Mouse (Mus musculus) heart, embryonic 11.5 days (tissue): ENCODE data around the gene Pold4. TPM values are rescaled to one million over a fixed set of nuclear protein-coding genes. Genes with fewer than 3 reads are reported as not detected.

Source experiments
- ATAC-seq: fragments of 200-750 bp; cut with Nextera tagmentation; replicated peaks from 2 replicates; pipeline ENCODE4 v1.8.0; 2017; ENCODE audit warnings: moderate library complexity; ENCODE audit not compliant: insufficient number of reproducible peaks, low FRiP score, low TSS enrichment
- H3K27ac ChIP-seq: fragments of 300-500 bp; sonication (generic); 2 replicates; pipeline ENCODE4 v1.5.1; 2014; ENCODE audit warnings: mild to moderate bottlenecking, low read depth, low read length
- H3K27me3 ChIP-seq: fragments of 300-500 bp; sonication (generic); 2 replicates; pipeline ENCODE4 v1.6.1; 2014; ENCODE audit warnings: mild to moderate bottlenecking, low read length, mixed read lengths; ENCODE audit not compliant: control insufficient read depth, insufficient read depth
- H3K36me3 ChIP-seq: fragments of 300-500 bp; sonication (generic); 2 replicates; pipeline ENCODE4 v1.6.1; 2014; ENCODE audit warnings: mild to moderate bottlenecking, low read length, moderate library complexity, mixed read lengths; ENCODE audit not compliant: control insufficient read depth, insufficient read depth
- H3K4me1 ChIP-seq: fragments of 300-500 bp; sonication (generic); 2 replicates; pipeline ENCODE4 v1.6.1; 2014; ENCODE audit warnings: low read length; ENCODE audit not compliant: control insufficient read depth, insufficient read depth
- H3K4me2 ChIP-seq: fragments of 300-500 bp; sonication (generic); 2 replicates; pipeline ENCODE4 v1.6.1; 2014; ENCODE audit warnings: mild to moderate bottlenecking, moderate library complexity
- H3K4me3 ChIP-seq: fragments of 300-500 bp; sonication (generic); 2 replicates; pipeline ENCODE4 v1.5.1; 2014; ENCODE audit warnings: low read depth, low read length
- H3K9ac ChIP-seq: fragments of 300-500 bp; sonication (generic); 2 replicates; pipeline ENCODE4 v1.6.1; 2014; ENCODE audit warnings: mild to moderate bottlenecking, low read depth, low read length, moderate library complexity
- H3K9me3 ChIP-seq: fragments of 300-500 bp; sonication (generic); replicated peaks from 2 replicates; pipeline ENCODE4 v1.6.1; 2016; ENCODE audit warnings: low read length; ENCODE audit not compliant: control insufficient read depth
- WGBS: fragments of 180-500 bp; shearing (Covaris S2); extraction: QIAGEN DNeasy Blood & Tissue Kit; methylation state at CpG from one replicate; pipeline ENCODE4 v1.1.7; 2014; ENCODE audit not compliant: insufficient replicate concordance; 5-methylcytosine and 5-hydroxymethylcytosine counted together
- polyA plus RNA-seq: library from polyadenylated mRNA; unstranded; fragments of >200 nt; fragmentation: Nextera tagmentation; extraction: Ambion mirVana; gene quantifications from 2 replicates; pipeline ENCODE4 v1.2.1, GENCODE M21; 2014

The Pold4 gene
- polyA plus RNA-seq: 17.4 and 19.5 TPM in 2 replicates

DNA sequence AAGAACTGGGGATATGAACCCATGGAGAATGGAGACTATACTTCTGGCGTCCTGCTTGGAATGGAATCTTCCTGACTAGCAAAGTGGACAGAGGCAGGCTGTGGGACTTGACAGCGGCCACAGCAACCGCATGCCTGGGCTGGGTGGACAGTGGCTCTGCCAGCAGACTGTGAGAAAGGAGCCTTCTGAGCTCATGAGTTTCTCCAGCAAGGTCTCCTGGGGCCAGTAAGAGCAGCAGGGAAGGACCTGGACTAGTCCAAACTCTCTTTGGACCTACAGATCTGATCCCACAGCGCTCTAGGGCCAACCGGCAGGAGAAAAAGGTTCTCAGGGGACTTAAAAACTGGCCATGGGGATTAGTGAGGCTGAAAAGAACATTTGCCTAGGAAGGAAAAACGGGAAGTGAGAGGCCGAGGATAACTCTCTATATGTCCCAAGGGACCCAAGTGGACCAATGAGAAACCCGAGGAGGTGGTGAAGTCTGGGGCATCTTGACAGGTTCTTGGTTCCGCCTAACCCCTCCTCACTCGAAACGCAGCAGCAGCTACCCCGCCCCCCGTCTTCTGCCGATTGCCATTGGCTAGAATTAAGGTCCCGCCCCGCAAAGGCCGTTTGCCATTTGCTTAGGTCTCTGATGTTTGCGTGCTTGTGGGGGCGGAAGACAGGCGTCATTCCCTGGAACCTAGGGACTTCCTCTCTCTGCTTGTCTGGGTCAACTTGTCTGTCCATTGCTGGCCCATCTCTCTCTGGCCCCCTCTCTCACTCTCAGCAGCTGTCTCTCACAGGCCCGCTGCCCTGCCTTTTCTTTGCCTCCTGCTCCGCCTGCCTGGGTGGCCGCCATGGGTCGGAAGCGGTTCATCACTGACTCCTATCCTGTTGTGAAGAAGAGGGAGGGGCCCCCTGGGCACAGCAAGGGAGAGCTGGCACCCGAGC, at the start of gene Pold4:
Gene Pold4 (plus strand): TSS at position 647 of the 933 bp plus-strand sequence.
- peak; percentile 86 for ATAC-seq
- Histone ChIP-seq H3K9me3 (no peaks in the 10 kb centered on the region), H3K36me3 (no peaks in the 10 kb centered on the region), H3K9ac (peak within 1 kb of the TSS; percentile 77), H3K27me3 (peaks cover 10% of the 10 kb centered on the region; the same call in 1 of the 2 replicates), H3K4me2 (peak within 1 kb of the TSS; percentile 87), H3K4me1 (peaks cover 7% of the 10 kb centered on the region; the same call in 1 of the 2 replicates), H3K27ac (peak within 1 kb of the TSS; percentile 87), H3K4me3 (peak within 1 kb of the TSS; percentile 67)
- WGBS: 11% methylated on average over 26 of the region's 26 CpGs

DNA sequence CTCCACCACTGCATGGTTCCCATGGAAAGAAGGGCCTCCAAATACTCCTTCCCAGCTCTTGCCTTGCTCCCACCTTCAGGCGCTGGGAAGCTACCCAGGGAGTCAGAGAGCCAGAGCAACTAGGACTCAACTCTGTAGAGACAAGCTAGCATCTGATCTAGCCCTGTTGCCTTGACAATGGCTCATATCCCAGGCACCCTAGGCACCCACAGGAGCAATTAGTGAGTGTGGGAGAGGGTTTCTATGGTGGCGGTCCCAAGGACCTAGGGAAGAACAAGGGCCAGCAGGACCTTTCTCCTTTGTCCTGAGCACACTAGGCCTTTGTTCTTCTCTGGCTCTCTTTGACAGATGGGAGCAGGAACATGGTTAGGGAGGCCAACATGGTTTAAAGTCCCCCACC, 48.0 kb upstream of the Pold4 start:
- H3K36me3 ChIP-seq: no peaks in the 10 kb centered on the region
- H3K9me3 ChIP-seq: no peaks in the 10 kb centered on the region
- no peak for ATAC-seq
- no peak overlapping the region for H3K9ac ChIP-seq
- no peak overlapping the region for H3K27ac ChIP-seq
- H3K4me3 ChIP-seq: no peak overlapping the region
- no peak overlapping the region for H3K4me2 ChIP-seq
- 82% methylated on average over 2 of the region's 2 CpGs for WGBS
- 0 out of 2 replicates have a peak, but pooled peaks cover 3% of the 10 kb centered on the region for H3K27me3 ChIP-seq
- H3K4me1 ChIP-seq: peaks cover 9% of the 10 kb centered on the region

DNA sequence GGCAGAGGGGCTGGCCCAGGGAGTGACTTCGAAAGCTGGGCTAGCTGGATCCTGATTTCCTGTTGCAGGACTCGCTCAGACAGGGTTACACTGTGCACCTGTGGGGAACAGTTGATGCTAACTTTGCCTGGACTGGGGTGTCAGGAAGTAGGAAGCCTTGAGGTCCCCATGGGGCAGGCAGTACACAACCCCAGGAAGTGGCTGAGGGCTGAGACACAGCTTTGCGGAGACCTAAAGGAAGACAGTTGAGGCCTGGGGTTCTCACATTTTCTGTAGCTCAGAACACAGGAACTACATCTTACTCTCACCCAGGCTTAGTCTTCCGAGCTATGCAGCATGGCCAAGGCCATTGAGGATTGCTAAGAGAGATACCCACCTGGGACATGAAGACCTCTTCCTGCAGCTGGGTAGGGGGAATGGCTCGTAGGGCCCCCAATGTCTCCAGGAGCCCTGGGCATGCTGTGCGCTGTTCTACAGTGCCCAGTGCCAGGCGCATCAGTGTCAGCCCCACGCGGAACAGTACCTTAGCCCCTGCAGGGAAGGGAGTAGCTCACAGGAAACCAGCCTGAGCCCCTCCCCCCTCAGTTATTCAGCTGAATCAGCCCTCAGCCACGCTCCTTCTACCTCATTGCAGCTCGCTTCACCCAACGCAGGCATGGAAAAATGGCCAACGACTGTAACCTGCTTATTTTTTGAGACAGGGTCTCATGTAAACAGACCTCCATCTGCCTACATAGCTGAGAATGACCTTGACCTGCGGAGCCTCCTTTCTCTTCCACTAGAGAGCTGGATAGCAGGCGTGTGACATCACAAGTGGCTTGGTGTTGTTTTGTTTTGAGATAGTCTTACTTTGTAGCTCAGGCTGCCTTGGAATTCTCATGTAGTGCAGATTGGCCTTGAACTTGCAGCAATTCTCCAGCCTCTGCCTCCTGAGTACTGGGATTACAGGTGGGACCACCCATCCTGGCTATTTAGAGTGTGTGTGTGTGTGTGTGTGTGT, 46.4 kb upstream of the Pold4 start:
- Histone ChIP-seq H3K4me2 (no peak overlapping the region; the same call in 1 of the 2 replicates), H3K36me3 (no peaks in the 10 kb centered on the region), H3K9ac (no peak overlapping the region), H3K27me3 (0 out of 2 replicates have a peak, but pooled peaks cover 3% of the 10 kb centered on the region), H3K9me3 (no peaks in the 10 kb centered on the region), H3K4me1 (peaks cover 9% of the 10 kb centered on the region), H3K27ac (0 out of 2 replicates have a peak overlapping the region, but pooled peaks have one; percentile 15), H3K4me3 (no peak overlapping the region)
- 52% methylated on average over 15 of the region's 15 CpGs for WGBS
- ATAC-seq: no peak

- peaks cover 18% of the 10 kb centered on the region for H3K4me1 ChIP-seq
- 65% methylated on average over 3 of the region's 3 CpGs for WGBS
- H3K36me3 ChIP-seq: no peaks in the 10 kb centered on the region
- 0 out of 2 replicates have a peak, but pooled peaks cover 3% of the 10 kb centered on the region for H3K27me3 ChIP-seq
- H3K4me3 ChIP-seq: no peak overlapping the region
- no peak for ATAC-seq
- H3K27ac ChIP-seq: no peak overlapping the region
- no peaks in the 10 kb centered on the region for H3K9me3 ChIP-seq
- H3K9ac ChIP-seq: 0 out of 2 replicates have a peak overlapping the region, but pooled peaks have one; percentile 34
- no peak overlapping the region for H3K4me2 ChIP-seq
Observed at GRCm38 (mm10) chr19:4187303-4187702, 44.4 kb upstream of the Pold4 start.

DNA sequence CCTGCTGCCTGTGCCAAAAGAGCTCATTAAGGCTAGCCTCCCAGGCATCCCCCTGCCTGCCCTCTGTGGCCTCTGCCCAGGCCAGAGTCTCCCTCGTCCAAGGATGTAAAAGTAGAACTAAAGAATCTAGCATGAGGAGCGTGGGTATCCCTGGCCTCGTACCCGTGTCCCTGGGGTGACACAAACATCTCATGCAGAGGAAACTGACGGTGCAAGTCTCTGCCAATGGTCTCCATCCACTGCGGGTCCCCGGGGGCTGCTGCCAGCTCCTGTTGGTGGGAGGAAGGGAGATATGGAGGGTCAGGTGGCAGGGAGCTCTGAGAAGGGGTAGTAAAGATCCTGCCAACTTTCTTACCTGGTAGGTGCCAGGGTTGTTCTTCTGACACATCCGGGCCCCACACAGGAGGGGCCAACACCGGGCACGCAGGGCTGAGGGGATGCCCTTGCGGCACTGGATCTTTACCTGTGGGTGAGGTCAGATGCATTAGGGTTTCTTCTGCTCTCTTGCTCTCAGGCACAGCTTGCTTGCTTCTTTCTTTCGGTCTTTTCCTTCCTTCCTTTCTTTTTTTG, 42.6 kb upstream of the Pold4 start:
- no peak overlapping the region for H3K4me2 ChIP-seq
- H3K4me1 ChIP-seq: peaks cover 32% of the 10 kb centered on the region
- no peak overlapping the region for H3K4me3 ChIP-seq
- no peak overlapping the region for H3K27ac ChIP-seq
- H3K9ac ChIP-seq: no peak overlapping the region
- no peak for ATAC-seq
- H3K36me3 ChIP-seq: peaks cover 6% of the 10 kb centered on the region; the same call in 1 of the 2 replicates
- no peaks in the 10 kb centered on the region for H3K9me3 ChIP-seq
- 0 out of 2 replicates have a peak, but pooled peaks cover 3% of the 10 kb centered on the region for H3K27me3 ChIP-seq
- WGBS: 83% methylated on average over 12 of the region's 12 CpGs

DNA sequence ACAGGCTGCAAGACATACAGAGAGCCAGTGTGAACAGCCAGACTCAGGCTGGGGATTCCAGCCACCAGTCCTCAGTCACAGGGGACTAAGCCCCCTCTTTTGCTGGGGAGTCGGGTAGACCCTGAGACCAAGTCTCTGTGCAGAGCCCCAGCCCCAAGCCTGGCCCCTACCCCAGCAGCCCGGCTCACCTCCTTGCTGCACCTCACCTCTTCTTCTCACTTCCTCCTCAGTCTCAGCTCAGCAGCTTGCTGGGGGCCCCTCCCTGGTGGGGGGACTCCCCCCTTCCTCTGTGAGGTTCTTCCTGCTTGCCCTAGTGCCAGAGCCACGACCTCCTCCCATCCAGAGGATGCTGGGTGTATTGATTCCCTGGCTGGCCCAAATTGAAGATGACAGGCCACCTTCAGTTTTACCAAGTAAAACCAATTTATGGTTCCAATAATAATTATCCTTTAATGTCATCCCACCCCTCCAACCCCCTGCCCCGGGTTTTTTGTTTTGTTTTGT, 40.8 kb upstream of the Pold4 start, which contains the start of gene Tbc1d10c:
Gene Tbc1d10c (minus strand): TSS at position 454 of the 504 bp plus-strand sequence.
- ATAC-seq: no peak
- H3K4me2 ChIP-seq: peak within 1 kb of the TSS; percentile 89
- H3K36me3 ChIP-seq: peaks cover 13% of the 10 kb centered on the region
- H3K4me1 ChIP-seq: peaks cover 25% of the 10 kb centered on the region
- peak within 1 kb of the TSS; percentile 93 for H3K9ac ChIP-seq
- 52% methylated on average over 4 of the region's 4 CpGs for WGBS
- no peaks in the 10 kb centered on the region for H3K9me3 ChIP-seq
- H3K27ac ChIP-seq: peak within 1 kb of the TSS; percentile 87
- H3K27me3 ChIP-seq: no peaks in the 10 kb centered on the region
- H3K4me3 ChIP-seq: peak within 1 kb of the TSS; percentile 61

DNA sequence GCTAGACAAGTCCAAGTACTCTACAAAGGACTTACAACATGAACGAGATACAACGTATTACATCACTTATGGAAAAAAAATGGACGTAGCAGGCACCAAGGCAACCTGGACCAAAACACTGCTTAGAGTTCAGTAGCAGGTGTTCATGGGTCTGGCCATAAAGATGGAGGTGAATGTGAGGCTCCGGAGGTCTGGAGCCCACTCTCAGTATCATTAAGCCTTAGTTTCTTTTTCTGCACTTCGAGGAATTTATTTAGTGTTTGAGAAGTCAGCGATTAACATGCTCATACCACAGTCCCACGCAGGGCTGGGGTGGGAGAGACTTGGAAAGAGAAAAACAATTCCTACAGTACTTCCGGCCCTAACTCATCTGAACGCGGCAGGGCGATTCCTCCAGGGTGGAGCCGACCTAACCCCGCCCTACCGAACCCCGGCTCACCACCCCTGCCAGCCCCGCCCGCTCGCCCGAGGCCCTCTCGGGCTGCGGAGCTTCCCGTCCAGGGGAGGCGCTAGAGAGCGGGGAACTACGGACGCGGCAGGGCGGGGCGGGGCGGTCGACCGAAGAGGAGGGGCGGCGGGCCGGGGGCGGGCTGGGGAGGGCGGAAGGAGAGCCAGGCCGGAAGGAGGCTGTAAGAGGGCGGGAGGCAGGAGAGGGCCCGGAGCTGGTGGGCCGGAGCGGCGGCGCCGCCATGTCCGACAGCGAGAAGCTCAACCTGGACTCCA, 40.0 kb upstream of the Pold4 start, which contains the start of gene Ppp1ca:
Gene Ppp1ca (plus strand): TSS at position 538 of the 723 bp plus-strand sequence.
- Histone ChIP-seq H3K4me2 (peak within 1 kb of the TSS; percentile 89), H3K9me3 (no peaks in the 10 kb centered on the region), H3K27me3 (no peaks in the 10 kb centered on the region), H3K36me3 (peaks cover 17% of the 10 kb centered on the region), H3K4me3 (peak within 1 kb of the TSS; percentile 61), H3K27ac (peak within 1 kb of the TSS; percentile 87), H3K9ac (peak within 1 kb of the TSS; percentile 93), H3K4me1 (peaks cover 30% of the 10 kb centered on the region)
- WGBS: 6% methylated on average over 42 of the region's 47 CpGs
- ATAC-seq: peak; percentile 92
